In the genomic region with DNA sequence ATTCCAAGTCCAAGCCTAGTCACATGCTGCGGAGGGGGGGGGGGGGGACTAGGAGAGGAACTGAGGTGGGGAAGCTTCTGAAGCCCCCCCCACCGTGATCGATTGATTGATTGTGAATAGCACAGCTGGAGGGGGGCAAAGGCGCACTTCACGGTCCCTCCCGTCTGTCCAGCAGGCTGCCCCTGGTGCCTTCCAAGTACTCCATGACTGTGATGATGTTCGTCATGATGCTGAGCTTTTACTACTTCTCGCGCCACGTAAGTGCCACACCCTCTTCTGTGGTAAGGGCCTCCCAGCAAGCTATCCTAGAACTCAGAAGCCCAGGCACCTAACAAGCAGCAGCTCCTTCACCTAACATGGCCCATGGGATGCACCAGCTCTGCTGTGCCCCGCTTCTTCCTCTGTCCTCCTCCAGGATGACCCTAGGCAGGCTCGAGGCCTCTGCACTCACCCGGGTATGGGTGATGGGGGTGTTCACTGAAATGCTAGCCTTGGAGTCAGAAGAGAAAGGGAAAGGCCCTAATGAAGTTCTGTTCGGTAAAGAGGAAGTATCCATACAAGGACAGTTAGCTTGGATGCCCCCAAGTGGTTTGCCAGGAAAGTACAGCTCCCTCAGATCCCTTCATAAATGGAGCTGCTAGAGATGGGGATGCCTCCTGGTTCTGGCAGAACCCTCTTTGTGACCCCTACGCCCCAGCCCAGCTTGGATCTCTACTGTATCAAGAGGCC, we compare ENCODE assay signal across 9 mouse cellular contexts. TPM values are rescaled to one million over a fixed set of nuclear protein-coding genes. Genes with fewer than 3 reads are reported as not detected.
DNase-seq lines count a peak whose midpoint lies in the region; ATAC-seq and TF ChIP-seq lines count a peak whose summit lies in the region.
"Had no signal": no experiment of that assay in that cellular context is flagged by ENCODE, and none has a peak within 500 bp of the region (broad histone marks: within the 10 kb centered on the region; RNA-seq: fewer than 3 reads in every experiment).

No protein-coding gene starts in this region.

- peaks cover 6% of the 10 kb centered on the region for H3K36me3 ChIP-seq in small intestine, adult 2 months (ENCODE audit: control insufficient read depth, insufficient read depth, low read length)

- H3K27me3 ChIP-seq in small intestine, adult 2 months (ENCODE audit: control insufficient read depth, insufficient read depth, low read length): no peaks in the 10 kb centered on the region
- H3K27me3 ChIP-seq: hindbrain, embryonic 15.5 days had no signal

- peak; percentile 54 for DNase-seq in cerebellum, adult 11 months
- DNase-seq in A20 (ENCODE audit: low read depth, low spot score): peak; percentile 72
- DNase-seq in c-Kit-positive CD71-negative TER-119-negative erythroid progenitor cells, embryonic 14.5 days (ENCODE audit: low read depth): peak; percentile 56
- peak; percentile 57 for DNase-seq in gastrocnemius, adult 2 months
- peak; percentile 78 to 83 for DNase-seq in kidney, postnatal 4 days
- peak; percentile 73 for DNase-seq in lung, postnatal 14 days

- peak overlapping the region; percentile 26; the same call in 1 of the 2 replicates for H3K4me3 ChIP-seq in gastrocnemius, adult 2 months
- H3K4me3 ChIP-seq in small intestine, adult 2 months (ENCODE audit: low read depth, low read length): no peak overlapping the region
- H3K4me3 ChIP-seq: hindbrain, embryonic 15.5 days had no signal

- TF ChIP-seq CTCF in gastrocnemius, adult 2 months (IDR thresholded peaks at IDR 0.05): peak; percentile 72
- TF ChIP-seq CTCF in small intestine, adult 2 months (IDR thresholded peaks at IDR 0.05; ENCODE audit: extremely low read depth, insufficient read length, insufficient replicate concordance, low read depth, low read length): peak; percentile 19; the same call in 1 of the 2 replicates

- H3K4me1 ChIP-seq in small intestine, adult 2 months (ENCODE audit: control insufficient read depth, insufficient read depth, insufficient read length, low read length): no peaks in the 10 kb centered on the region
- H3K4me1 ChIP-seq: hindbrain, embryonic 15.5 days had no signal

- 0 out of 2 replicates have a peak overlapping the region, but pooled peaks have one; percentile 8 for H3K27ac ChIP-seq in gastrocnemius, adult 2 months
- H3K27ac ChIP-seq in small intestine, adult 2 months (ENCODE audit: insufficient read depth, low read depth, low read length): no peak overlapping the region
- H3K27ac ChIP-seq: hindbrain, embryonic 15.5 days had no signal

- intact Hi-C loops in gastrocnemius, adult 2 months (cut with DNase I): loop anchor here (5.0 kb wide), 2 partner anchors 101 to 281 kb away; no protein-coding TSS in a partner anchor

- no peak for ATAC-seq in cerebellum, adult (ENCODE audit: insufficient number of reproducible peaks, low FRiP score, low TSS enrichment)

- WGBS in small intestine, adult 2 months: 76% methylated on average over 15 of the region's 15 CpGs

- TF ChIP-seq POLR2A in small intestine, adult 2 months (IDR thresholded peaks at IDR 0.05; ENCODE audit: low read depth, low read length): no peak

RNA-seq across cellular contexts. Expression of gene Ptrhd1, which starts 25.3 kb away (rescaled TPM):
- 1 to 10 TPM; 5.2 to 5.6 TPM for total RNA-seq in gastrocnemius, adult 2 months (2021)
- polyA plus RNA-seq in small intestine, adult 2 months (2012; rRNA removed): 1.8 and 3.1 TPM in 2 replicates

RNA-seq across cellular contexts. Expression of gene Cenpo, which starts 25.5 kb away (rescaled TPM):
- total RNA-seq in gastrocnemius, adult 2 months (2021): 1 to 10 TPM; 1.6 to 1.8 TPM
- 4.1 and 7.0 TPM in 2 replicates for polyA plus RNA-seq in small intestine, adult 2 months (2012; rRNA removed)
